Mouse (Mus musculus) thymus, adult 2 months (tissue): ENCODE results near the gene Pan3.

ENCODE experiments used
- CTCF ChIP-seq: fragments of 200-500 bp; IDR thresholded peaks from 2 replicates; pipeline ENCODE4 v1.5.1; 2012; ENCODE audit warnings: mild to moderate bottlenecking, control low read depth, low read length, moderate library complexity, borderline replicate concordance; ENCODE audit not compliant: control insufficient read depth, poor library complexity, insufficient read depth; ENCODE audit errors: extremely low read depth
- POLR2A ChIP-seq: fragments of 200-500 bp; IDR thresholded peaks from 2 replicates; pipeline ENCODE4 v1.6.1; 2012; ENCODE audit warnings: mild to moderate bottlenecking, low read length, control low read depth, moderate library complexity; ENCODE audit not compliant: control insufficient read depth, poor library complexity, insufficient read depth; ENCODE audit errors: extremely low read depth

GRCm38 (mm10) chr5:147430936-147431839, 1.2 kb downstream of the Pan3 start:
- TF ChIP-seq POLR2A: peak; percentile 60; the same call in 1 of the 2 replicates
- no peak for TF ChIP-seq CTCF
